Mouse (Mus musculus) megakaryocyte, adult 5-6 weeks (primary cell): Measurements from ENCODE around the gene Mrgprx1. TPM values are rescaled to one million over a fixed set of nuclear protein-coding genes. Genes with fewer than 3 reads are reported as not detected.

ENCODE experiments used
- ATAC-seq: 2 replicates; pipeline ENCODE4 v1.8.0; 2016; ENCODE audit warnings: mild to moderate bottlenecking, inconsistent platforms; ENCODE audit not compliant: poor library complexity, severe bottlenecking
- total RNA-seq, 2 experiments: library from RNA; stranded (forward) in 1 of 2; stranded (reverse) in 1 of 2; fragments of 153-499, 151-499 nt in 1 of 2; fragments of 221-1000, 200-1000 nt in 1 of 2; gene quantifications; 2 replicates each; pipeline versions ENCODE4 v1.2.3 to v1.2.4; 2015 to 2017

The Mrgprx1 gene
- total RNA-seq (2015) (not detected in 2 replicates), total RNA-seq (2017) (not detected in 2 replicates)

DNA sequence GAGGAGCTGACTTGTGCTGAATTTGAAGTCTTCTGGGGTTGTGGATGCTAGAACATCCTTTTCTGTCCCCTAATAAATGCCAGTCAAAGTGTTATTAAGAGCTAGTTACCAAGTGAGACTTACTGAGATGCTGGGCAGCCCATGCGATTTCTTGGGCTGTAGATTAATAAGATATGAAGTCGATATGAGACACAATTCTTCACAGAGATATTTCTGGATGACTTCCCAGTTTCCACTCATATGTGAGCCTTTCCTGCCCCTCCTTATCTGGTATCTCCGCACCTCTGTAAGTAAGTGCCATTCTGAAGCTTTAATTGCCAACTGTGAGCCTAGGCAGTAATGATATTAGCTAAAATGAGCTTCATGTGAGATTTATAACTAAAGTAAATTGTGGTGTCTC lies at the start of gene Mrgprx1:
Gene Mrgprx1 (minus strand): TSS at position 101 of the 400 bp plus-strand sequence.
- ATAC-seq: no peak

DNA sequence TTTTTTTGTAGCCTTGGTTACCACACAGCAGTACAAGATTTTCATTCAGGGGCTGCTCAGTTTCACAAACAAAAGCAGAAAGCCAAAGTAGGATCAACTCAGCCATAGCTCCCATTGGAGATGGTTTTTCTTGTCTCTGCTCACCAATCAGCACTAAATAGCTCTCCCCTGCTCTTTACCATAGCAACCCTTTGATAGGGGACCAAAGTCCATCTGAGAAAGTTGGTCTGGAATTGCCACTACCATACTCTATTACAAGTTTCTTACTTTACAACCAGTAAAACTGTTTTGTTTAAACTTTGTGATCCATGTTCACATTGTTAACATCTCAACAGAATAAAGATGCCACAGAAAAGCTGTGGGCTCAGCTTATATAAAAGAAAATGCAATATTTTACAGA lies 48.1 kb upstream of the Mrgprx1 start:
- ATAC-seq: no peak

DNA sequence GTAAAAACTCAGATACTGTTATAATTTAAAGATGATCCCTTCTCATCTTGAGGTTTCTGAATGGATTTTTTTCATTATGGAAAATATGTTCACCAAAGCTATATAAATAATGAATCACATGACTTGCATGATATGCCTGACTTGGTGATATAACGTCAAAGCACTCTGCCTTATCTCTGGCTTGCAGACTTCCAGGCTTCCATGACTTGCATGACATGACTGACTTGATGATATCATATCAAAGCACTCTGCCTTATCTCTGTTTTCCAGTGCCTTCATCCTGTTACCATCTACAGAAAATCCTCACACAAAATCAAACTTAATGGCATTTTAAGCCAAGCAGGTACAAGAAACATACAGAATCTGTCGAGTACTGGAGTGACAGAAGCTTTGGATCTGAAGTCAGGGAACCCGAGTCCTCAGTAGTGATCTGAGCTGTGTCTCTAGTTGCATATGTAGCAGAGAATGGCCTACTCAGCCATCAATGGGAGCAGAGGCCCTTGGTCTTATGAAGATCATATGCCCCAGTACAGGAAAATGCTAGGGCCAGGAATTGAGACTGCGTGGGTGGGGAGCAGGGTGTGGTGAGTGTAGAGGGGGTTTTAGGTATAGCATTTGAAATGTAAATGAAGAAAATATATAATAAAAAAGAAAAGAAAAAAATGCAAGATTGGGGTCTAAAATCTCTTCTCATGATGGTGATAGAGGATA lies 19.2 kb upstream of the Mrgprx1 start:
- no peak for ATAC-seq

DNA sequence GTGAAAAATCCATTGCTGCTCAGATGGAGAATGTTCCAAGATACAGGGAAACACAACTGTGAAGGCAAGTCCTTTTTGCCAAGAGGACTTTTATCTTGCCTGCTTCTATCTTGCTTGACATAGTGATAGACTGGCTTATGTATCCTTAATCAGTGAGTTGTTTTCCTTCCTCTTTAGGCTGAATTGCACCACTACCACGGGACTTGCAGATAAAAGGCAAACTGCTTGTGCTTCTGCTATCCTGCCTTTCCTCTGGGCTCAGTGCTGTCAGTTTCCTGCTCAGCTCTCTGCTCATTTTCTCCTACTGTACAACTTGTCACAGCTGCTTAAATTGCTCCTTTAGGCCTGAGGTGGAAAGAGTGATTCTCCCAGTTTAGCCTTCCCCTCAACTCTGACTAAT lies 16.6 kb upstream of the Mrgprx1 start:
- ATAC-seq: no peak

DNA sequence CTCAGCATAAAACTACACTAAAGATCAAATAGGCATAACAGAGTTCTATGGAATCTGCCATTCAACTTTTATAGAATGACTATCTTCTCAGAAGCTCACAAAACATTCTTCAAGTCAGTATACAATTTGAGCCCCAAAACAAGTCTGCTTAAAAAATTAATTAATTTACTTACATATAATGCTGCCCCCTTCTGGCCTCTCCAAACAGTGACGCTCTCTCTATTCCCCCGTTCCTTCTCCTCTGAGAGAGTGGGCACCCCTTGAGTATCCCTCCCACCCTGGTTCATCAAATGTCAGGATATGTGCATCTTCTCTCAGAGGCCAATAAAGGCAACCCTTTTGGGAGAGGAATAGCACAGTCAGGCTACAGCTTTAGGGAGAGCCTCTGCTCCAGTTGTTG lies 9.5 kb downstream of the Mrgprx1 start:
- no peak for ATAC-seq

DNA sequence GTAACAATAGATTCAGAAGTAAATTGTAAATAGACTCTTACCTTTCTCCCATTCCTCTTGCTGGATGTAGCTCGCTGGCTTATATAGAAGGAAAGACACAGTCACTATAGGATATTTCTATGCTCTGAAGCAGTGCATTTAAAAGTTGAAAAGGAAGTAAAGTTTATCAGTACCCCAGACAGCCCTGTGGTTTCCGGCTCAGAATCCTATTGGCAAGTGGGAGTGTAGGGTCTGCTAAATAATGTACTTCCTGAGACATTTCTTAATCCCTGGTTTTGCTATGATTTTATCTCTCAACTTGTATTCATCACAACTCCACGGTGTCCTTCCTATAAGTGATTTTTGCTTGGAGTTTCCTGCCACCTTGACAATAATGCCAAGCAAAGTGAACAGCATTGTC lies 31.7 kb downstream of the Mrgprx1 start:
- no peak for ATAC-seq

DNA sequence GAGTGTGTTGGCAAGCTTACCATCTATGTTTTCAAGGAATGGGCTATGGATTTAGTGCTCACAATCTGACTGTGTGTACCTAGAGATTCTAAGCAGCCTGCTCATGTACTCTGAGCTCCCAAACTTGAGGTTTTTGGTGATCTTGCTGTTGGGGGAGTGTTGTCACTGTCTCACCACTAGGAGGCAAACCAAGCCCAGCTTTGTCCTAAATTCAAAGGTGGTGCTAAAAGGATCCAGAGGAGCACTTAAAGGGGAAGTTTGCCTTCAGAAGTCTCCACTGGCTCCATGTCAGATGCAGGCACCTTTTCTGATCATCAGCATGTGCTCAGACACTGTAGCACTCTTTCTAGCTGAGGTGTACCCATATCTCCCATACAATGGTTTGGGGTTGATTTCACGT lies 40.6 kb downstream of the Mrgprx1 start:
- peak; percentile 38; the same call in 1 of the 2 replicates for ATAC-seq

DNA sequence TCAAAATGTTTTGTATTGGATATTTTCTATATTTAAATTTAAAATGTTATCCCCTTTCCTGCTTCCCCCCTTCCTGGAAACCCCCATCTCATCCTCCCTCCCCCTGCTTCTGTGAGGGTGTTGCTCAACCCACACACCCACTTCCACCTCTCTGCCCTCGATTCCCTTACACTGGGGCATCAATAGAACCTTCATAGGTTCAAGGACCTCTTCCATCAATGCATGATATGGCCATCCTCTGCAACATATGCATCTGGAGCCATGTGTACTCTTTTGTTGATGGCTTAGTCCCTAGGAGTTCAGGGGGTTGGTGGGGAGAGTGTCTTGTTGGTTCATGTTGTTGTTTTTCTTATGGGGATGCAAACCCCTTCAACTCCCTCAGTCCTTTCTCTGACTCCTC lies 45.4 kb downstream of the Mrgprx1 start, which contains the start of gene Mrgpra4:
Gene Mrgpra4 (minus strand): TSS at position 101 of the 400 bp plus-strand sequence.
- no peak for ATAC-seq

Other genes starting within 250 kb of the Mrgprx1 start
- gene Mrgpra4, start 45.5 kb downstream of the Mrgprx1 start, total RNA-seq (2015): not detected in 2 replicates
- gene Mrgpra4, start 45.5 kb downstream of the Mrgprx1 start, total RNA-seq (2017): not detected in 2 replicates
- gene Mrgprb5, start 141.4 kb upstream of the Mrgprx1 start, total RNA-seq (2015): not detected in 2 replicates
- not detected in 2 replicates for gene Mrgprb5, start 141.4 kb upstream of the Mrgprx1 start, total RNA-seq (2017)
- gene Mrgprb4, start 171.7 kb upstream of the Mrgprx1 start, total RNA-seq (2015): not detected in 2 replicates
- gene Mrgprb4, start 171.7 kb upstream of the Mrgprx1 start, total RNA-seq (2017): not detected in 2 replicates